Mouse (Mus musculus) E14TG2a.4 (cell line): ENCODE measurements around the gene Git1.
"Not testable (repeated sequence)": the region's sequence is repeated elsewhere in the genome, so short reads cannot be mapped to it uniquely, and the experiment has no call there.

Source experiments
- H3K27me3 ChIP-seq: 2 replicates; pipeline ENCODE4 v1.6.1; 2014; ENCODE audit warnings: low read length, control low read depth; ENCODE audit not compliant: insufficient read depth
- H3K36me3 ChIP-seq: 2 replicates; pipeline ENCODE4 v1.6.1; 2014; ENCODE audit warnings: low read length, control low read depth; ENCODE audit not compliant: insufficient read depth
- H3K4me1 ChIP-seq: replicated peaks from 2 replicates; pipeline ENCODE4 v1.6.1; 2014; ENCODE audit warnings: low read depth, low read length, control low read depth
- H3K4me3 ChIP-seq: replicated peaks from 2 replicates; pipeline ENCODE4 v1.5.1; 2014; ENCODE audit warnings: mild to moderate bottlenecking, low read length
- H3K9me3 ChIP-seq: 2 replicates; pipeline ENCODE4 v1.6.1; 2014; ENCODE audit warnings: low read length, control low read depth
- CTCF ChIP-seq: conservative IDR thresholded peaks from 2 replicates; pipeline ENCODE4 v1.5.1; 2014; ENCODE audit warnings: low read length
- NANOG ChIP-seq: IDR thresholded peaks from 2 replicates; pipeline ENCODE4 v1.6.1; 2014; ENCODE audit warnings: borderline replicate concordance, low read length, mixed read lengths
- POU5F1 ChIP-seq: IDR thresholded peaks from 2 replicates; pipeline ENCODE4 v1.6.1; 2014; ENCODE audit warnings: low read length, borderline replicate concordance

Gene Git1

DNA sequence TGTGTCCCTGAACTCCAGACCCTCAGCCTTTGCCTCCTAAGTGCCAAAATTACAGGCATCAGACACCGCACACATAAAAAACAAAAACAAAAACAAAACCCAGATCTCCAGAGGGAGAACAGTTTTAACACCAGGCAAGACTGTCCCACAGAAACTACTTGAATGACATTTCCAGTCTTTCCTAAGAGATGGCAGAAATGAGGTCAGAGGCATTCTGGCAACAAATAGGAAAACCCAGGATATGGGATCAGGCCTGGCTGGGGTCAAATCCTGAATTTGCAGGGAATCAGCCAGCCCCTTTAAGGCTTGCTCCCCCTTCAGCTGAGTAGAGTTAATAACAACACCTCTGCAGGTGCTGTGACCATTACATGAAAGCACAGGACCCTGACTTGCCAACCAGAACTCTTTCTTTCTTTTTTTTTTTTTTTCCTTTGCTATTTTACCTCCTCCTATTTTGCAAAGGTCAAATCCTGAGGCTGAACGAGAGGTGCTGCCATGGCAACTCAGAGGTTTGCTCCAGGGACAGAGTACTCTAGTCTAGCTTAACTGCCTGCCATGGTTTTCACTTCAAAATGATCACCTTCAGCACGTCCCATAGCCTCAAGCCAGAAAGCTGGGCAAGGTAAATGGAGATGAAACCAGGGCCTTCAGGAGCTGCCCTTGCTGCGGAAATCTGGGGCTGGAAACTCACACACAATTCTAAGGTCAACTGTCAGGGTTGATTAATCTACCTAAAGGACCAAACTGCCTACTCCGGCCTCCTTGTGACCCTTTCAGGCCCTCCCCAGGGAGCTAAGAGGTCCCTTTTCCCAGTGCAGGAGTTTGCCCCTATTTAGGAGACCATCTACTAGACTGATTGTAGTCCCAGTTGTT is 23.4 kb downstream of the Git1 start:
- Histone ChIP-seq H3K27me3 (peaks cover 74% of the 10 kb centered on the region), H3K36me3 (no peaks in the 10 kb centered on the region), H3K9me3 (no peaks in the 10 kb centered on the region), H3K4me1 (peaks cover 52% of the 10 kb centered on the region), H3K4me3 (no peak overlapping the region)
- TF ChIP-seq NANOG (no peak), POU5F1 (no peak), CTCF (no peak)

- H3K9me3 ChIP-seq = no peaks in the 10 kb centered on the region
- H3K4me3 ChIP-seq = 0 out of 2 replicates have a peak overlapping the region, but pooled peaks have one; percentile 7
- TF ChIP-seq POU5F1 (no peak), CTCF (no peak), NANOG (no peak)
- no peaks in the 10 kb centered on the region for H3K36me3 ChIP-seq
- peaks cover 44% of the 10 kb centered on the region for H3K4me1 ChIP-seq
- peaks cover 76% of the 10 kb centered on the region for H3K27me3 ChIP-seq
These were observed 24.9 kb downstream of the Git1 start for GRCm38 (mm10) chr11:77518051-77518798.

- Histone ChIP-seq H3K4me3 (0 out of 2 replicates have a peak within 1 kb of the TSS, but pooled peaks have one; percentile 7), H3K36me3 (no peaks in the 10 kb centered on the region), H3K4me1 (peaks cover 37% of the 10 kb centered on the region), H3K9me3 (no peaks in the 10 kb centered on the region), H3K27me3 (peaks cover 71% of the 10 kb centered on the region)
- TF ChIP-seq CTCF (no peak), NANOG (no peak), POU5F1 (no peak)
These were observed 25.7 kb downstream of the Git1 start, which contains the start of gene Gm10392 for GRCm38 (mm10) chr11:77519043-77519442. Gene Gm10392, minus strand, starts transcription at chr11:77519198.

GRCm38 (mm10) chr11:77520601-77521529 is 27.5 kb downstream of the Git1 start:
- H3K9me3 ChIP-seq = no peaks in the 10 kb centered on the region
- H3K36me3 ChIP-seq = no peaks in the 10 kb centered on the region
- H3K4me3 ChIP-seq = no peak overlapping the region
- peaks cover 53% of the 10 kb centered on the region for H3K27me3 ChIP-seq
- H3K4me1 ChIP-seq = peaks cover 25% of the 10 kb centered on the region
- TF ChIP-seq POU5F1 (no peak), CTCF (no peak), NANOG (no peak)

DNA sequence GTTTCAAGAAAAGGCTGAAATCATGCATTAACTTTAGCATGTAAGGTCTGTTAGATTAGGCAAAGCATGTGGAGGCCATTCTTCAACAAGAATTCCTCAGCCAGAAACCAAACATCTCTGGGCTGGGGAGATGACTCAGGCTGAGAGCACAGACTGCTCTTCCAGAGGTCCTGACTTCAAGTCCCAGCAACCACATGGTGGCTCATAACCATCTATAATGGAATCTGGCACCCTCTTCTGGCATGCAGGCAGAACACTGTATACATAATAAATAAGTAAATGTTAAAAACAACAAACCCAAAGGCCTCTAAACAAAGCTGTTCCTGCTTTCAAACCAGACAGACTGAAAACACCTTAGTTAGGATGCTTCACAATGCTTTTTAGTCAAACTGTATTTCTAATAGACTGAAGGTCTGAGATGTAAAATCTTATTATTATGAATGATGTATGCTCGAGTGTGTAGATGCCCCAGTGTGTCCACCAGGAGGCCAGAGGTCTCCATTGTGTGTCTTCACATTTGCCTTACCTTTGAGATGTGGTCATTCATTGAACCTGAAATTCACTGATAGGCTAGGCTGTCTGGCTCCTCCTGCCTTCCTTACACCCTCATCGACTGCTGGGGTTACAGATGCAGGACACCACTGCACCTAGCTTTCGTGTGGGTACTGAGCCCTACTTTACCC is 32.6 kb downstream of the Git1 start:
- Histone ChIP-seq H3K9me3 (no peaks in the 10 kb centered on the region), H3K4me1 (no peaks in the 10 kb centered on the region; the same call in 1 of the 2 replicates), H3K36me3 (peaks cover 6% of the 10 kb centered on the region; the same call in 1 of the 2 replicates), H3K4me3 (no peak overlapping the region), H3K27me3 (peaks cover 11% of the 10 kb centered on the region)
- TF ChIP-seq CTCF (peak; percentile 17; the same call in 1 of the 2 replicates), NANOG (no peak), POU5F1 (no peak)

- H3K4me3 ChIP-seq, H3K4me1 ChIP-seq, H3K9me3 ChIP-seq, H3K27me3 ChIP-seq: not testable (repeated sequence)
- peaks cover 16% of the 10 kb centered on the region for H3K36me3 ChIP-seq
These were observed 35.1 kb downstream of the Git1 start for GRCm38 (mm10) chr11:77528420-77528819.

GRCm38 (mm10) chr11:77529644-77530043 is 36.3 kb downstream of the Git1 start:
- TF ChIP-seq CTCF (no peak), POU5F1 (no peak), NANOG (no peak)

More at GRCm38 (mm10) chr11:77529644-77530043, 36.3 kb downstream of the Git1 start:
- no peaks in the 10 kb centered on the region for H3K4me1 ChIP-seq
- H3K4me3 ChIP-seq = no peak overlapping the region
- H3K27me3 ChIP-seq = no peaks in the 10 kb centered on the region
- H3K9me3 ChIP-seq = no peaks in the 10 kb centered on the region
- peaks cover 22% of the 10 kb centered on the region for H3K36me3 ChIP-seq
